Mouse (Mus musculus): ENCODE measurements around the gene Pard6b. TPM values are rescaled to one million over a fixed set of nuclear protein-coding genes. Genes with fewer than 3 reads are reported as not detected.
A peak's percentile ranks its signal among the peaks of the same experiment; 100 is the strongest.
"Not testable (repeated sequence)": the region's sequence is repeated elsewhere in the genome, so short reads cannot be mapped to it uniquely, and the experiment has no call there.

Gene Pard6b
- polyA plus RNA-seq, 1 experiment: 55.0 TPM

- no peak for TF ChIP-seq EP300 (IDR thresholded peaks at IDR 0.05; ENCODE audit: insufficient read depth, low read depth, low read length)
- TF ChIP-seq POLR2A (IDR thresholded peaks at IDR 0.05; ENCODE audit: insufficient read depth, low read length): no peak
- TF ChIP-seq CTCF (IDR thresholded peaks at IDR 0.05; ENCODE audit: low read depth, low read length): no peak
- Histone ChIP-seq H3K27me3 (ENCODE audit: control insufficient read depth, insufficient read depth, low read length, poor library complexity, severe bottlenecking) (peaks cover 5% of the 10 kb centered on the region), H3K4me3 (ENCODE audit: low read depth, low read length) (peak overlapping the region; percentile 67), H3K4me1 (ENCODE audit: control insufficient read depth, insufficient read depth, low read length) (no peaks in the 10 kb centered on the region), H3K36me3 (ENCODE audit: control insufficient read depth, insufficient read depth, low read length, poor library complexity, severe bottlenecking) (no peaks in the 10 kb centered on the region), H3K27ac (ENCODE audit: insufficient read depth, low read length) (no peak overlapping the region), H3K9me3 (replicated peaks; ENCODE audit: control insufficient read depth, insufficient read depth, low read length, poor library complexity, severe bottlenecking) (no peaks in the 10 kb centered on the region), H3K9ac (ENCODE audit: low read depth, poor library complexity, severe bottlenecking) (peak overlapping the region; percentile 35)
Observed at GRCm38 (mm10) chr2:168050000-168050942, 30.5 kb upstream of the Pard6b start.

GRCm38 (mm10) chr2:168052156-168052555 lies 28.6 kb upstream of the Pard6b start:
- no peak overlapping the region for H3K9ac ChIP-seq (ENCODE audit: low read depth, poor library complexity, severe bottlenecking)
- H3K4me3 ChIP-seq (ENCODE audit: low read depth, low read length): no peak overlapping the region
- H3K27me3 ChIP-seq (ENCODE audit: control insufficient read depth, insufficient read depth, low read length, poor library complexity, severe bottlenecking): peaks cover 5% of the 10 kb centered on the region
- H3K9me3 ChIP-seq (replicated peaks; ENCODE audit: control insufficient read depth, insufficient read depth, low read length, poor library complexity, severe bottlenecking): no peaks in the 10 kb centered on the region
- no peaks in the 10 kb centered on the region for H3K4me1 ChIP-seq (ENCODE audit: control insufficient read depth, insufficient read depth, low read length)
- TF ChIP-seq POLR2A (IDR thresholded peaks at IDR 0.05; ENCODE audit: insufficient read depth, low read length): no peak
- TF ChIP-seq CTCF (IDR thresholded peaks at IDR 0.05; ENCODE audit: low read depth, low read length): no peak
- TF ChIP-seq EP300 (IDR thresholded peaks at IDR 0.05; ENCODE audit: insufficient read depth, low read depth, low read length): no peak
- H3K27ac ChIP-seq (ENCODE audit: insufficient read depth, low read length): no peak overlapping the region
- H3K36me3 ChIP-seq (ENCODE audit: control insufficient read depth, insufficient read depth, low read length, poor library complexity, severe bottlenecking): no peaks in the 10 kb centered on the region

GRCm38 (mm10) chr2:168052689-168053088 lies 28.1 kb upstream of the Pard6b start:
- no peak for TF ChIP-seq POLR2A (IDR thresholded peaks at IDR 0.05; ENCODE audit: insufficient read depth, low read length)
- TF ChIP-seq CTCF (IDR thresholded peaks at IDR 0.05; ENCODE audit: low read depth, low read length): peak; percentile 91
- Histone ChIP-seq H3K9me3 (replicated peaks; ENCODE audit: control insufficient read depth, insufficient read depth, low read length, poor library complexity, severe bottlenecking) (no peaks in the 10 kb centered on the region), H3K9ac (ENCODE audit: low read depth, poor library complexity, severe bottlenecking) (no peak overlapping the region), H3K4me3 (ENCODE audit: low read depth, low read length) (no peak overlapping the region), H3K36me3 (ENCODE audit: control insufficient read depth, insufficient read depth, low read length, poor library complexity, severe bottlenecking) (no peaks in the 10 kb centered on the region), H3K4me1 (ENCODE audit: control insufficient read depth, insufficient read depth, low read length) (no peaks in the 10 kb centered on the region), H3K27ac (ENCODE audit: insufficient read depth, low read length) (no peak overlapping the region), H3K27me3 (ENCODE audit: control insufficient read depth, insufficient read depth, low read length, poor library complexity, severe bottlenecking) (peaks cover 5% of the 10 kb centered on the region)

GRCm38 (mm10) chr2:168054142-168054541 lies 26.7 kb upstream of the Pard6b start:
- Histone ChIP-seq H3K4me3 (ENCODE audit: low read depth, low read length) (no peak overlapping the region), H3K27ac (ENCODE audit: insufficient read depth, low read length) (no peak overlapping the region), H3K4me1 (ENCODE audit: control insufficient read depth, insufficient read depth, low read length) (no peaks in the 10 kb centered on the region), H3K9me3 (replicated peaks; ENCODE audit: control insufficient read depth, insufficient read depth, low read length, poor library complexity, severe bottlenecking) (no peaks in the 10 kb centered on the region), H3K9ac (ENCODE audit: low read depth, poor library complexity, severe bottlenecking) (no peak overlapping the region), H3K36me3 (ENCODE audit: control insufficient read depth, insufficient read depth, low read length, poor library complexity, severe bottlenecking) (no peaks in the 10 kb centered on the region), H3K27me3 (ENCODE audit: control insufficient read depth, insufficient read depth, low read length, poor library complexity, severe bottlenecking) (peaks cover 5% of the 10 kb centered on the region)
- TF ChIP-seq POLR2A (IDR thresholded peaks at IDR 0.05; ENCODE audit: insufficient read depth, low read length) (no peak), CTCF (IDR thresholded peaks at IDR 0.05; ENCODE audit: low read depth, low read length) (no peak), EP300 (IDR thresholded peaks at IDR 0.05; ENCODE audit: insufficient read depth, low read depth, low read length) (no peak)

- Histone ChIP-seq H3K27me3 (ENCODE audit: control insufficient read depth, insufficient read depth, low read length, poor library complexity, severe bottlenecking) (no peaks in the 10 kb centered on the region; the same call in 1 of the 2 replicates), H3K27ac (ENCODE audit: insufficient read depth, low read length) (no peak overlapping the region), H3K4me3 (ENCODE audit: low read depth, low read length) (no peak overlapping the region), H3K9me3 (replicated peaks; ENCODE audit: control insufficient read depth, insufficient read depth, low read length, poor library complexity, severe bottlenecking) (no peaks in the 10 kb centered on the region), H3K9ac (ENCODE audit: low read depth, poor library complexity, severe bottlenecking) (no peak overlapping the region), H3K36me3 (ENCODE audit: control insufficient read depth, insufficient read depth, low read length, poor library complexity, severe bottlenecking) (no peaks in the 10 kb centered on the region), H3K4me1 (ENCODE audit: control insufficient read depth, insufficient read depth, low read length) (no peaks in the 10 kb centered on the region)
- TF ChIP-seq CTCF (IDR thresholded peaks at IDR 0.05; ENCODE audit: low read depth, low read length): no peak
- no peak for TF ChIP-seq POLR2A (IDR thresholded peaks at IDR 0.05; ENCODE audit: insufficient read depth, low read length)
- no peak for TF ChIP-seq EP300 (IDR thresholded peaks at IDR 0.05; ENCODE audit: insufficient read depth, low read depth, low read length)
Observed at GRCm38 (mm10) chr2:168055910-168056665, 24.7 kb upstream of the Pard6b start.

GRCm38 (mm10) chr2:168056666-168056933 lies 24.2 kb upstream of the Pard6b start:
- TF ChIP-seq CTCF (IDR thresholded peaks at IDR 0.05; ENCODE audit: low read depth, low read length) (no peak), EP300 (IDR thresholded peaks at IDR 0.05; ENCODE audit: insufficient read depth, low read depth, low read length) (no peak), POLR2A (IDR thresholded peaks at IDR 0.05; ENCODE audit: insufficient read depth, low read length) (no peak)
- H3K9ac ChIP-seq (ENCODE audit: low read depth, poor library complexity, severe bottlenecking): no peak overlapping the region
- no peaks in the 10 kb centered on the region for H3K4me1 ChIP-seq (ENCODE audit: control insufficient read depth, insufficient read depth, low read length)
- no peaks in the 10 kb centered on the region for H3K36me3 ChIP-seq (ENCODE audit: control insufficient read depth, insufficient read depth, low read length, poor library complexity, severe bottlenecking)
- H3K9me3 ChIP-seq (replicated peaks; ENCODE audit: control insufficient read depth, insufficient read depth, low read length, poor library complexity, severe bottlenecking): no peaks in the 10 kb centered on the region
- no peaks in the 10 kb centered on the region for H3K27me3 ChIP-seq (ENCODE audit: control insufficient read depth, insufficient read depth, low read length, poor library complexity, severe bottlenecking)
- no peak overlapping the region for H3K4me3 ChIP-seq (ENCODE audit: low read depth, low read length)
- no peak overlapping the region for H3K27ac ChIP-seq (ENCODE audit: insufficient read depth, low read length)

GRCm38 (mm10) chr2:168057876-168058275 lies 22.9 kb upstream of the Pard6b start:
- not testable (repeated sequence) for H3K9ac ChIP-seq (ENCODE audit: low read depth, poor library complexity, severe bottlenecking); H3K36me3 ChIP-seq (ENCODE audit: control insufficient read depth, insufficient read depth, low read length, poor library complexity, severe bottlenecking); H3K4me1 ChIP-seq (ENCODE audit: control insufficient read depth, insufficient read depth, low read length); H3K27me3 ChIP-seq (ENCODE audit: control insufficient read depth, insufficient read depth, low read length, poor library complexity, severe bottlenecking); H3K4me3 ChIP-seq (ENCODE audit: low read depth, low read length); H3K9me3 ChIP-seq (replicated peaks; ENCODE audit: control insufficient read depth, insufficient read depth, low read length, poor library complexity, severe bottlenecking); H3K27ac ChIP-seq (ENCODE audit: insufficient read depth, low read length)
